Mouse (Mus musculus) heart, postnatal 36 days (tissue): Measurements from ENCODE around the gene Ccnl1. TPM values are rescaled to one million over a fixed set of nuclear protein-coding genes. Genes with fewer than 3 reads are reported as not detected.

Experiments used
- DNase-seq, 2 experiments: peaks; one replicate each; pipeline ENCODE4 v3.0.0; 2021 to 2022
- intact Hi-C: fragments of 180-260 bp; cut with DNase I; formaldehyde crosslinking; loops from one replicate; pipeline ENCODE4 v1.15.1; 2025
- total RNA-seq, 2 experiments: library from RNA; stranded (reverse); gene quantifications; 2 replicates each; pipeline ENCODE4 v1.2.3; 2021

Ccnl1 gene
- total RNA-seq, 2 experiments from 2014 or later: 19.2 to 21.6 TPM

GRCm38 (mm10) chr3:65898598-65899278 is 59.3 kb downstream of the Ccnl1 start:
- intact Hi-C loops: no loop called here
- no peak for DNase-seq

DNA sequence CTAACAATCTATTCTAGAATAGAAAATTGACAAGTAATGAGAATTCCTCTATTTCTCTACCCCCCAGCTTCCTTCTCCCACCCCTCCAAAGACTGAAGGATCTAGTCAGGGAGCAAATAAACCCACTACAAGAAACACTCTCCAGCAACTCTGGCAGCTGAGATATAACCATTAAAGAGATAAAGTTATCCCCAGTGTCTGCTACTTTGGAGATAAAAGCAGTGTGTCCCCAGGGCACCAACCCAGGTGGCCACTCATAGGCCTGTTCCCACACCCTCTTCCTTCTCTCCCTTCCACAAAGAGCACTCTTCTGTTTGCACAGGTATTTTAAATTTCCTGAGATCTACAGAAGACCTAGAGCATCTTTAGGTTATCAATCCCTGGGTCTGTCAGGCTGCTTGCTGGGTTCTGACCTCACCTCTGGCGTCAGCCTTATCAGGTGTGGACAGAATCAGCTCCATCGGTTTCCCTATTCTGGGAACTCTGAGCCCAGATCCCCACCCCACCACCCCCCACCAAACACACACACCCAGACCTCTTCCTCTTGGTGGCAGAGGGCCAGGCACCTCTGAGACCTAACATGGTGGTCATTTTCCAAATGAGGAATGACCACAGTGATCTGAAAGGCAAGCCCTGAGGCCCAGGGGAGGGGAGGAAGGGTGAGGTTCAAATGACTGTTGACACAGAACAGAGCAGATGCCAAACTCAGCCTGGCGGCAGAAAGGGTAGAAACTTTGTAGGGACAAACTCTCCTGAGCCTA is 60.6 kb downstream of the Ccnl1 start:
- DNase-seq: no peak
- intact Hi-C loops: no loop called here
